Mouse (Mus musculus) lung, embryonic 14.5 days (tissue): ENCODE measurements around the gene Tjp1. TPM values are rescaled to one million over a fixed set of nuclear protein-coding genes. Genes with fewer than 3 reads are reported as not detected.

ENCODE experiments used
- ATAC-seq: fragments of 200-750 bp; cut with Nextera tagmentation; 2 replicates; pipeline ENCODE4 v1.8.0; 2017; ENCODE audit warnings: mild to moderate bottlenecking, moderate TSS enrichment, moderate library complexity; ENCODE audit not compliant: insufficient read depth
- DNase-seq: peaks from one replicate; pipeline ENCODE4 v3.0.0-alpha.2; 2015
- H3K27ac ChIP-seq: fragments of 300-500 bp; sonication (generic); 2 replicates; pipeline ENCODE4 v1.5.1; 2014; ENCODE audit warnings: low read depth, mild to moderate bottlenecking, moderate library complexity
- H3K27me3 ChIP-seq: fragments of 300-500 bp; sonication (generic); 2 replicates; pipeline ENCODE4 v1.6.1; 2014; ENCODE audit warnings: low read length, control low read depth; ENCODE audit not compliant: insufficient read depth
- H3K36me3 ChIP-seq: fragments of 300-500 bp; sonication (generic); 2 replicates; pipeline ENCODE4 v1.6.1; 2014; ENCODE audit warnings: control low read depth; ENCODE audit not compliant: insufficient read depth
- H3K4me1 ChIP-seq: fragments of 300-500 bp; sonication (generic); 2 replicates; pipeline ENCODE4 v1.6.1; 2014; ENCODE audit warnings: antibody characterized with exemption, control low read depth; ENCODE audit not compliant: insufficient read depth
- H3K4me2 ChIP-seq: fragments of 300-500 bp; sonication (generic); 2 replicates; pipeline ENCODE4 v1.6.1; 2014; ENCODE audit warnings: mild to moderate bottlenecking
- H3K4me3 ChIP-seq: fragments of 300-500 bp; sonication (generic); 2 replicates; pipeline ENCODE4 v1.5.1; 2014; ENCODE audit warnings: low read depth, low read length
- H3K9ac ChIP-seq: fragments of 300-500 bp; sonication (generic); 2 replicates; pipeline ENCODE4 v1.6.1; 2014
- H3K9me3 ChIP-seq: fragments of 300-500 bp; sonication (generic); 2 replicates; pipeline ENCODE4 v1.6.1; 2016; ENCODE audit warnings: low read depth, low read length, control low read depth
- CTCF ChIP-seq: IDR thresholded peaks from 2 replicates; pipeline ENCODE4 v1.5.1; 2016; ENCODE audit warnings: antibody characterized with exemption, low read depth
- WGBS: fragments of 180-500 bp; shearing (Covaris S2); extraction: QIAGEN DNeasy Blood & Tissue Kit; methylation state at CpG from one replicate; pipeline ENCODE4 v1.1.7; 2014; 5-methylcytosine and 5-hydroxymethylcytosine counted together
- polyA plus RNA-seq: library from polyadenylated mRNA; unstranded; fragments of >200 nt; fragmentation: Nextera tagmentation; extraction: Ambion mirVana; gene quantifications from 2 replicates; pipeline ENCODE4 v1.2.1, GENCODE M21; 2014

Tjp1 gene
- polyA plus RNA-seq, 1 experiment from 2014 or later = 32.2 TPM

DNA sequence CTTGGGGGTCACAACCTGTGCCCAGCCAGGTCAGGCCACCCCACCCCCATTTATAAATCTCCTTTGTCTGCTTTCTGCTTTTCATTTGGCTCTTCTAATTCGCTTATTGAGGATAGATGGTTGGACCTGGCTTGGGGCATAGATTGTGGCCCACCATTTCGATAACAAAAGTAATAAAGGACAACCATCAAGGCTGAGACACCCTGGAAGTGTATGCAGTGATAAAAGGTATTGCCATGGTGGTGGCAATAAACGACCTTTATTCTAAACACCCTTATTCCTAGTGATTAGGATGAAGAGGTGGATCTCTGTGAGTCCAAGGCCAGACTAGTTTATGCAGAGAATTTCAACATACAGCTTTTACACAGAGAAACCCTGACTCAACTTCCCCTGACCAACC lies 121.2 kb downstream of the Tjp1 start:
- Histone ChIP-seq H3K9me3 (no peaks in the 10 kb centered on the region), H3K27ac (no peak overlapping the region), H3K9ac (no peak overlapping the region), H3K4me1 (no peaks in the 10 kb centered on the region), H3K27me3 (no peaks in the 10 kb centered on the region), H3K36me3 (no peaks in the 10 kb centered on the region), H3K4me3 (no peak overlapping the region), H3K4me2 (no peak overlapping the region)
- DNase-seq (no peak), ATAC-seq (no peak)
- no peak for TF ChIP-seq CTCF
- 68% methylated on average over 3 of the region's 3 CpGs for WGBS

DNA sequence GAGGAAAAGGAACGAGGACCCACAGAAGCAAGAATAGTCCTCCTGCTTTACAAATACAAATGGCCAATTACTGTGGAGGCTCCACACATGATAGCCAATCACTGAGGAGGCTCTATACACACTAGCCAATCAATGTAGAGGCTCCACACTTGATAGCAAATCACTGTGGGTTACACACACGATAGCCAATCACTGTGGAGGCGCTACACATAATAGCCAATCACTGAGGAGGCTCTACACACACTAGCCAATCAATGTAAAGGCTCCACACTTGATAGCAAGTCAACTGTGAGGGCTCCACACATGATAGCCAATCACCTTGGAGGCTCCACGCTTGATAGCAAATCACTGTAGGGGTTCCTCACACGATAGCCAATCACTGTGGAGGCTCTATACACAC lies 125.1 kb downstream of the Tjp1 start:
- TF ChIP-seq CTCF = no peak
- H3K4me2 ChIP-seq = no peak overlapping the region
- no peak overlapping the region for H3K4me3 ChIP-seq
- H3K4me1 ChIP-seq = no peaks in the 10 kb centered on the region
- no peak overlapping the region for H3K9ac ChIP-seq
- no peak overlapping the region for H3K27ac ChIP-seq
- no peak for ATAC-seq
- H3K36me3 ChIP-seq = no peaks in the 10 kb centered on the region
- H3K9me3 ChIP-seq = no peaks in the 10 kb centered on the region
- H3K27me3 ChIP-seq = no peaks in the 10 kb centered on the region
- WGBS = 95% methylated on average over 5 of the region's 5 CpGs
- no peak for DNase-seq

DNA sequence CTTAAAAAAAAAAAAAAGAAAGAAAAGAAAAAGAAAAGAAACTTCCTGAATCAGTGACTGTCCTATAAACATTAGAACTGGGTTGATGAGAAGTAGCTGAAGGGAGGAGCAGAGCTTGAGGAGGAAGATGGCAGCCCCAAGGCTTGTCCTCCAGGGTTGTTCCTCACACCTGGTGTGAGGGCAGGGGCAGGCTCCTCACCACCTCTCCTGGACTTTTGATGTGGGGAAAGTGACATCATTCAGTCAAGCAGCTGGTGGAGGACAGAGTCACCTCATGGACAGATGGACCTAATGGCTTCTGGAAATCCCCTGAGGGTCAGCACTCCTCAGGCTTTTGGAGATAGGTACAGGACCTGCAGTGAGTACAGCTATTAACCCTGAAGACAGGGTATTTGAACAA lies 126.0 kb downstream of the Tjp1 start:
- Histone ChIP-seq H3K4me2 (no peak overlapping the region), H3K9me3 (no peaks in the 10 kb centered on the region), H3K27me3 (no peaks in the 10 kb centered on the region), H3K36me3 (no peaks in the 10 kb centered on the region), H3K9ac (no peak overlapping the region), H3K4me3 (no peak overlapping the region), H3K4me1 (no peaks in the 10 kb centered on the region), H3K27ac (no peak overlapping the region)
- no peak for TF ChIP-seq CTCF
- ATAC-seq = no peak
- no peak for DNase-seq

DNA sequence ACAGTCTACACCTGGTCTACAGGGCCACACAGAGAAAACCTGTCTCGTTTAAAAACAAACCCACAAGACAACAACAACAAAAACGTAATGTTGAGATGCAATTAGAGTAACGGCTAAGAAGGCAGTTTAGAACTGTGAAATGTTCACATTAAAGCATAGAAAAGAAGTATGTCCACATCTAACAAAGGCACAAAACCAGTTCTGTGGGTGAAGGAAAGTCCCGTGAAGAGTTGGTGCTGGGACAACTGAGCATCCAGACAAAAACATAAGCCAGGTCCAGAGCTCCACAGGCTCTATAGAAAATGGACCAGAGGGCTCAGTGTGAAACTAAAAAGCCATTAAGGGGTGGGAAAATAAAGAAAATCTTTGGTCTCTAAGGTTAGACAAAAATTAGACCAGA lies 131.7 kb downstream of the Tjp1 start:
- H3K4me3 ChIP-seq = no peak overlapping the region
- 76% methylated on average over 4 of the region's 4 CpGs for whole genome bisulfite sequencing
- no peak overlapping the region for H3K9ac ChIP-seq
- no peak for ATAC-seq
- H3K4me1 ChIP-seq = peaks cover 10% of the 10 kb centered on the region
- no peak for DNase-seq
- no peak overlapping the region for H3K4me2 ChIP-seq
- no peaks in the 10 kb centered on the region for H3K36me3 ChIP-seq
- TF ChIP-seq CTCF = no peak
- no peaks in the 10 kb centered on the region for H3K9me3 ChIP-seq
- H3K27ac ChIP-seq = no peak overlapping the region
- no peaks in the 10 kb centered on the region for H3K27me3 ChIP-seq

DNA sequence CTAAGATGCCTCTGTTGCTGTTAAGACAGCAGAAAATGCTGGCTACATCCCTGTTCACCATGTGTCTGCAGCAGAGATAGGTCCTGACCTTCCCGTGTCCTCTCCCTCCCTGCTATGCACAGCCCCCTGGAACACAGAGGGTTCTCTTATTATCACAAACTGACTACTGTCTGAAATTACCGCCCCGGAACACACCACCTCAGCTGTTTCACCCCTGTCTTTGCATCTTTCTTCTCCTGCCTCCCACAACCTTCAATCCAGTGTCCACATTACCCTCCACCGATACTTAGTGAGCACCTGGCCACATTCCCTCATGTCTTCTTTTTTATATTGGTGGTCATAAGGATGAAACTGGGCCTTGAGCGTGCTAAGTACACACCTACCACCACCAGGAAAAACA lies 132.4 kb downstream of the Tjp1 start:
- DNase-seq (no peak), ATAC-seq (no peak)
- Histone ChIP-seq H3K36me3 (no peaks in the 10 kb centered on the region), H3K27ac (0 out of 2 replicates have a peak overlapping the region, but pooled peaks have one; percentile 20), H3K9ac (no peak overlapping the region), H3K27me3 (no peaks in the 10 kb centered on the region), H3K9me3 (no peaks in the 10 kb centered on the region), H3K4me2 (no peak overlapping the region), H3K4me3 (no peak overlapping the region), H3K4me1 (peaks cover 10% of the 10 kb centered on the region)
- 57% methylated on average over 5 of the region's 5 CpGs for WGBS
- no peak for TF ChIP-seq CTCF

DNA sequence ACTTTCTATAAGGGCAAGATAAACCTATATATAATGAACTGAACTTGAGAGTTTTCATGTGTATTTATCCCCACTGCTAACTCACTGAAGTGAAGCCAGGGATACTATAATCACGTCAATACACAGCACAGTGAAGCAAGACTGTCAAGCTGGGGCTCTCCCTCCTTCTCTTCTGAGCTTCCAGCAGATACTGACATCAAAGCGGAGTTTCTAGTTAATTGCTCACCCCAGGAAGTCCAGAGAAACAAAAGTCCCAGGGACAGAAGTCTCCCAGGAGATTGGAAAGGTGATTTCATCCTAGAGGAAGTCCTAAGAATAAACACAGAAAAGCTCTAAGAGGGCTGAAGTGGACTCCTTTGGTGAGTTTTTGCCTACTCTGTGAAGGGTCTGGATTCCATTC lies 132.9 kb downstream of the Tjp1 start:
- Histone ChIP-seq H3K4me3 (no peak overlapping the region), H3K4me1 (peaks cover 10% of the 10 kb centered on the region), H3K4me2 (no peak overlapping the region), H3K9ac (no peak overlapping the region), H3K27me3 (no peaks in the 10 kb centered on the region), H3K27ac (no peak overlapping the region), H3K9me3 (no peaks in the 10 kb centered on the region), H3K36me3 (no peaks in the 10 kb centered on the region)
- DNase-seq (peak; percentile 34), ATAC-seq (peak; percentile 73)
- 13% methylated on average over 2 of the region's 2 CpGs for WGBS
- TF ChIP-seq CTCF = no peak

DNA sequence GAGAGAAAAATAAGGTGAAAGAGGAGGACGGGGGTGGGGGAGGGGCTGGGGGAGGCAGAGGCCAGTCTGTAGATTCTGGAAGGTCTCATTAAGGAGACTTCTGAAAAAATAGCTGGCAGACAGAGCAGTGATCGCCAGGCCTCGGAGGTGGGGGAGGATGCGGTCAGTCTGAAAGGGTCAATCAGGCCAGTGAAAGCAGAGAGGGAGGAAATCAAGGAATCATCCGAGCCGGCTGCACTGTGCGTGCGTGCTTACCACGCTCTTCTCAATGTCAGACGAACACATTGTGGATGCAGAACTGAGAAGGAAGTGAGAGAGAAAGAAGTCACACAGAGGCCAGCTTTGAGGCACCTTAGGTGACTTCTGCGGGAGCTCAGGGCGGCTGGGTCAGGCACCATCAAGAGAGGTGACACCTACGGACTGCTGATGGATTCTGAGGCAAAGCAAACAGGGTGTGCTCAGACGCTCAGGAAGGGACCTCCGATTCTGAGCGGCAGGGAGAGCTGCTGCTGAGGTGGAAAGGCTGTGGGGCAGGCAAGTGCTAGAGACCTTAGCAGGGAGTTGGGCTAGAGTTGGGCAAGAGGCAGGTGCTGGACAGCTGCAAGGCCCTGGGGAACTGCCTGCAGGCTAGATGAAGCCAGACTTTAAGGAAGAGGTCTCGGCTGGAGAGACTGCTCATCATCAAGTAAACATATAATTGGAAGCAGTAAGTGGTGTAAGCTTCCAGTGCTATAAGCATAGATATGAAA lies 133.7 kb downstream of the Tjp1 start:
- no peaks in the 10 kb centered on the region for H3K27me3 ChIP-seq
- H3K9me3 ChIP-seq = no peaks in the 10 kb centered on the region
- H3K9ac ChIP-seq = 0 out of 2 replicates have a peak overlapping the region, but pooled peaks have one; percentile 6
- peaks cover 10% of the 10 kb centered on the region for H3K4me1 ChIP-seq
- no peak for TF ChIP-seq CTCF
- H3K4me3 ChIP-seq = no peak overlapping the region
- ATAC-seq = peak; percentile 63
- DNase-seq = peak; percentile 34
- 5% methylated on average over 17 of the region's 17 CpGs for WGBS
- no peaks in the 10 kb centered on the region for H3K36me3 ChIP-seq
- H3K27ac ChIP-seq = peak overlapping the region; percentile 3; the same call in 1 of the 2 replicates
- peak overlapping the region; percentile 50 for H3K4me2 ChIP-seq
